Mouse (Mus musculus): Measurements from ENCODE around the gene Daw1. TPM values are rescaled to one million over a fixed set of nuclear protein-coding genes. Genes with fewer than 3 reads are reported as not detected.

Daw1 gene
- polyA plus RNA-seq, 1 experiment: 2.1 TPM

DNA sequence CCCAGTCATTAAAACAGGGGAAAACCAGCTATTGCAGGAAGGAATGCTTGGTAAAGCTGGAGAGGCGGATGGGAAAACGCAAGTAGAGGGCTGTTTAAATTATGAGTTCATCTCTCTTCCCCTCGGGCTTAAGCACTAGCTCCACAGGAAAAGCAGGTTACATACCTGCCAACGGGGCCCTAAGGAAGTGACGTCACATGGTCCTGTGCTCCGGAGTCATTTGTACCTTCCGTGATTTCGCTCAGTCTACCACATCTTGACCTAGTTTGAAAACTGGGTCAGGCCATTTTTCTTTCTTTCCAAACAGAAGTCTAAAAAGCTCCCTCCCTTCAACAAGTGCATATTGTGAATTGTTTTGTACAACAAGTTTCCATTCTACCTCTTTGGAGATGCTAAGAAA, 21.7 kb upstream of the Daw1 start:
- TF ChIP-seq CTCF (IDR thresholded peaks at IDR 0.05; ENCODE audit: insufficient read depth, low read length): no peak
- no peak for TF ChIP-seq POLR2A (IDR thresholded peaks at IDR 0.05; ENCODE audit: borderline replicate concordance, extremely low read depth, low read depth, low read length)
- no peak for DNase-seq
- H3K4me3 ChIP-seq (replicated peaks; ENCODE audit: extremely low read depth, low read depth, low read length): no peak overlapping the region
- 53% methylated on average over 8 of the region's 8 CpGs for WGBS
- peaks cover 6% of the 10 kb centered on the region; the same call in 1 of the 2 replicates for H3K4me1 ChIP-seq (ENCODE audit: control insufficient read depth, insufficient read depth, low read length)

- TF ChIP-seq CTCF (IDR thresholded peaks at IDR 0.05; ENCODE audit: insufficient read depth, low read length) (no peak), POLR2A (IDR thresholded peaks at IDR 0.05; ENCODE audit: borderline replicate concordance, extremely low read depth, low read depth, low read length) (no peak)
- DNase-seq: no peak
- WGBS: 82% methylated on average over 6 of the region's 6 CpGs
- Histone ChIP-seq H3K4me1 (ENCODE audit: control insufficient read depth, insufficient read depth, low read length) (peaks cover 6% of the 10 kb centered on the region; the same call in 1 of the 2 replicates), H3K4me3 (replicated peaks; ENCODE audit: extremely low read depth, low read depth, low read length) (no peak overlapping the region)
Observed at GRCm38 (mm10) chr1:83138721-83139120, 20.8 kb upstream of the Daw1 start.

GRCm38 (mm10) chr1:83141510-83141909, 18.0 kb upstream of the Daw1 start:
- H3K4me3 ChIP-seq (replicated peaks; ENCODE audit: extremely low read depth, low read depth, low read length): no peak overlapping the region
- TF ChIP-seq POLR2A (IDR thresholded peaks at IDR 0.05; ENCODE audit: borderline replicate concordance, extremely low read depth, low read depth, low read length) (no peak), CTCF (IDR thresholded peaks at IDR 0.05; ENCODE audit: insufficient read depth, low read length) (no peak)
- 58% methylated on average over 8 of the region's 8 CpGs for WGBS
- no peak for DNase-seq
- H3K4me1 ChIP-seq (ENCODE audit: control insufficient read depth, insufficient read depth, low read length): no peaks in the 10 kb centered on the region; the same call in 1 of the 2 replicates

- WGBS: 55% methylated on average over 5 of the region's 5 CpGs
- TF ChIP-seq POLR2A (IDR thresholded peaks at IDR 0.05; ENCODE audit: borderline replicate concordance, extremely low read depth, low read depth, low read length): no peak
- no peak for TF ChIP-seq CTCF (IDR thresholded peaks at IDR 0.05; ENCODE audit: insufficient read depth, low read length)
- Histone ChIP-seq H3K4me1 (ENCODE audit: control insufficient read depth, insufficient read depth, low read length) (no peaks in the 10 kb centered on the region; the same call in 1 of the 2 replicates), H3K4me3 (replicated peaks; ENCODE audit: extremely low read depth, low read depth, low read length) (no peak overlapping the region)
- peak; percentile 39 for DNase-seq
Observed at GRCm38 (mm10) chr1:83142055-83142454, 17.5 kb upstream of the Daw1 start.

DNA sequence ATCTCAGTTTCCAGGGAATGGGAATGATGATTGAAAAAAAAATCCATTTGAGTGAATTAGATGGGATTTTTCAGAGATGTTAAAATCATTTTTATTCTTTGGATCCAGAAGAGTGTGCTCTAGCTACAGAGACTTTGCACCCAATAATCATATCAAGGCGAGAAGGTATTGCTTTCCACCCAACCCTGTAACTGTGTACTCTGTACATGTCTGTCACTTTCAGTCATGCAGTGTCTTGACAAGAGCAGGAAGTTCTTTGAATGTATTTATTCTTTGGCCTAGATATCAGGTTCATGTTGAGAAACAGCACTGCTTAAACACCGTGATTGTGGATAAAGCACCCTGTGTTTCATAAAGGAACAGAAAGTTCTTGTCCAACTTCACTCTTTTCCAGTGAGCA, 13.0 kb upstream of the Daw1 start:
- WGBS: 51% methylated on average over 2 of the region's 2 CpGs
- DNase-seq: no peak
- Histone ChIP-seq H3K4me1 (ENCODE audit: control insufficient read depth, insufficient read depth, low read length) (no peaks in the 10 kb centered on the region; the same call in 1 of the 2 replicates), H3K4me3 (replicated peaks; ENCODE audit: extremely low read depth, low read depth, low read length) (no peak overlapping the region)
- no peak for TF ChIP-seq POLR2A (IDR thresholded peaks at IDR 0.05; ENCODE audit: borderline replicate concordance, extremely low read depth, low read depth, low read length)
- no peak for TF ChIP-seq CTCF (IDR thresholded peaks at IDR 0.05; ENCODE audit: insufficient read depth, low read length)

DNA sequence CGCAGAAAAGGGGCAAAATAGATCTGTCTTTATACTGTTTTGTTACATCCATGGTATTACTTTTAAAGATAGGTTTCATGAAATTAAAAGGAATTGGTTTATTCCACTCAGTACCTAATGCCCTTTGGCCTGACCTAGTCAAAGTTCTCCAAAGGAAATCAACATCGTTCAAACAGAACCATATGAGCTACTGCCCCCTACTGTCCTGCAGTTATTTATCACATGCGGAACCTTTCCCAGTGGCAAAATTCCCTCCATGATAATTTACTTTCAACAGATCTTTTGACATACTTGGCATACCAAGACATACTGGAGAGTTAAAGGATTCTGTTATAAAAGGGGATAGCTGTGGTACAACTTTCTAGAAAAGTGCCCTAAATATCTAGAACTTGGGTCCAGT, 9.3 kb upstream of the Daw1 start:
- 58% methylated on average over 3 of the region's 3 CpGs for WGBS
- DNase-seq: no peak
- H3K4me3 ChIP-seq (replicated peaks; ENCODE audit: extremely low read depth, low read depth, low read length): no peak overlapping the region
- TF ChIP-seq POLR2A (IDR thresholded peaks at IDR 0.05; ENCODE audit: borderline replicate concordance, extremely low read depth, low read depth, low read length) (no peak), CTCF (IDR thresholded peaks at IDR 0.05; ENCODE audit: insufficient read depth, low read length) (no peak)
- no peaks in the 10 kb centered on the region for H3K4me1 ChIP-seq (ENCODE audit: control insufficient read depth, insufficient read depth, low read length)

GRCm38 (mm10) chr1:83152961-83153360, 6.6 kb upstream of the Daw1 start:
- Histone ChIP-seq H3K4me3 (replicated peaks; ENCODE audit: extremely low read depth, low read depth, low read length) (no peak overlapping the region), H3K4me1 (ENCODE audit: control insufficient read depth, insufficient read depth, low read length) (no peaks in the 10 kb centered on the region)
- 80% methylated on average over 3 of the region's 3 CpGs for WGBS
- TF ChIP-seq POLR2A (IDR thresholded peaks at IDR 0.05; ENCODE audit: borderline replicate concordance, extremely low read depth, low read depth, low read length): no peak
- TF ChIP-seq CTCF (IDR thresholded peaks at IDR 0.05; ENCODE audit: insufficient read depth, low read length): no peak
- DNase-seq: no peak

DNA sequence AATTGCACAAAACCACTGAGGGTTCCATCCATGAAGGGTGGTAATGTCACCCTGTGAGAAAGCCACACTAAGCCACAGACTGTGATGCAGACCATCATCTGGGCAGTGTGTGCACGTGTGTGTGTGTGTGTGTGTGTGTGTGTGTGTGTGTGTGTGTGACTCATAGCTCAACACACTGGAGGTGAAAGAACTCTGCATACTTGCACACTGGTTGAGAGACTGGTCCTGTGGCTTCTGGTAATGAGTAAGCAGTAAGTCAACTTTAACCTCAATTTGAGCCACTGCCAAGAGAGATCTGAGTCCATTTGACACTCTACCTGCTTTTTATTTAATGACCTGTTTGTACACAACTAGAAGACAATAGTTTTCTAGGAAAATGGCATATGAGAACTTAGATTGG, 2.7 kb upstream of the Daw1 start:
- DNase-seq: no peak

DNA sequence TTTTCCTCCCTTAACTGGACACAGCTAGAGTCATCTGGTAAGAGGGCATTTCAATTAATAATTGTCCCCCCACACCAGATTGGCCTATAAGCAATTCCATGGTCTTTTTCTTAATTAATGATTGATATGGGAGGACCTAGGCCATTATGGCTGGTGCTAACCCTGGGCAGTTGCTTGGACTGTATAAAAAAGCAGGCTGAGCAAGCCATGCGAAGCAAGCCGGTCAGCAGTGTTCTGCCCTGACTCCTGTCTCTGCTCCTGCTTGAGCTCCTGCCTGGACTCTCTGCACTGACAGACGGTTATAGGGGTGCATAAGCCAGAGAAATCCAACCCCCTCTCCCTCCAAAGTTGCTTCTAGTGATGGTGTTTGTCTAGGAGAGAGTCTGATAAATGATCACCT, 2.1 kb downstream of the Daw1 start:
- H3K4me1 ChIP-seq (ENCODE audit: control insufficient read depth, insufficient read depth, low read length): no peaks in the 10 kb centered on the region
- DNase-seq: no peak
- no peak overlapping the region for H3K4me3 ChIP-seq (replicated peaks; ENCODE audit: extremely low read depth, low read depth, low read length)
- WGBS: 74% methylated on average over 3 of the region's 3 CpGs
- TF ChIP-seq POLR2A (IDR thresholded peaks at IDR 0.05; ENCODE audit: borderline replicate concordance, extremely low read depth, low read depth, low read length) (no peak), CTCF (IDR thresholded peaks at IDR 0.05; ENCODE audit: insufficient read depth, low read length) (no peak)

More for the DNA sequence above, 2.7 kb upstream of the Daw1 start:
- no peak overlapping the region for H3K4me3 ChIP-seq (replicated peaks; ENCODE audit: extremely low read depth, low read depth, low read length)
- TF ChIP-seq POLR2A (IDR thresholded peaks at IDR 0.05; ENCODE audit: borderline replicate concordance, extremely low read depth, low read depth, low read length): no peak
- no peak for TF ChIP-seq CTCF (IDR thresholded peaks at IDR 0.05; ENCODE audit: insufficient read depth, low read length)
- H3K4me1 ChIP-seq (ENCODE audit: control insufficient read depth, insufficient read depth, low read length): no peaks in the 10 kb centered on the region
- 53% methylated on average over 1 of the region's 1 CpGs for WGBS

GRCm38 (mm10) chr1:83164027-83164426, 4.5 kb downstream of the Daw1 start:
- Histone ChIP-seq H3K4me3 (replicated peaks; ENCODE audit: extremely low read depth, low read depth, low read length) (no peak overlapping the region), H3K4me1 (ENCODE audit: control insufficient read depth, insufficient read depth, low read length) (no peaks in the 10 kb centered on the region)
- WGBS: 66% methylated on average over 3 of the region's 3 CpGs
- no peak for TF ChIP-seq CTCF (IDR thresholded peaks at IDR 0.05; ENCODE audit: insufficient read depth, low read length)
- TF ChIP-seq POLR2A (IDR thresholded peaks at IDR 0.05; ENCODE audit: borderline replicate concordance, extremely low read depth, low read depth, low read length): no peak
- no peak for DNase-seq
